Comparison of ENCODE assay signal across 9 mouse cellular contexts in genomic region chr8:102786467-102787360, GRCm38 (mm10). TPM values are rescaled to one million over a fixed set of nuclear protein-coding genes. Genes with fewer than 3 reads are reported as not detected.
A peak's percentile ranks its signal among the peaks of the same experiment; 100 is the strongest.
DNase-seq lines count a peak whose midpoint lies in the region; ATAC-seq and TF ChIP-seq lines count a peak whose summit lies in the region.
"Had no signal": no experiment of that assay in that cellular context is flagged by ENCODE, and none has a peak within 500 bp of the region (broad histone marks: within the 10 kb centered on the region; RNA-seq: fewer than 3 reads in every experiment).

No protein-coding gene starts in this region.

- TF ChIP-seq POLR2A in heart, adult 2 months (IDR thresholded peaks at IDR 0.05; ENCODE audit: insufficient read depth, low read depth, low read length) = no peak
- TF ChIP-seq POLR2A in brain, embryonic 14.5 days (IDR thresholded peaks at IDR 0.05; ENCODE audit: borderline replicate concordance, extremely low read depth, insufficient read depth, insufficient read length, poor library complexity, severe bottlenecking) = no peak

- intact Hi-C loops in heart, adult 2 months (cut with DNase I) = loop anchor here (5.0 kb wide), 1 partner anchor 1241 kb away; no protein-coding TSS in a partner anchor

- H3K36me3 ChIP-seq in heart, adult 2 months (ENCODE audit: control insufficient read depth, insufficient read depth, low read length) = no peaks in the 10 kb centered on the region
- no peaks in the 10 kb centered on the region for H3K36me3 ChIP-seq in heart, embryonic 11.5 days (ENCODE audit: control insufficient read depth, insufficient read depth, low read length)
- H3K36me3 ChIP-seq in limb, embryonic 12.5 days = no peaks in the 10 kb centered on the region

- WGBS in heart, adult 2 months = 9% methylated on average over 31 of the region's 31 CpGs
- 3% methylated on average over 29 of the region's 31 CpGs for WGBS in heart, embryonic 11.5 days (ENCODE audit: insufficient replicate concordance)
- 1% methylated on average over 31 of the region's 31 CpGs for WGBS in limb, embryonic 12.5 days

- no peak overlapping the region for H3K9ac ChIP-seq in heart, adult 2 months (ENCODE audit: low read depth, low read length)
- peak overlapping the region; percentile 36 for H3K9ac ChIP-seq in heart, embryonic 11.5 days (ENCODE audit: low read depth, low read length)
- H3K9ac ChIP-seq in limb, embryonic 12.5 days (replicated peaks) = peak overlapping the region; percentile 99

- no peaks in the 10 kb centered on the region for H3K79me2 ChIP-seq in heart, adult 2 months (replicated peaks; ENCODE audit: control insufficient read depth, insufficient read depth, low read length)

- no peak for TF ChIP-seq CTCF in heart, adult 2 months (IDR thresholded peaks at IDR 0.05)
- no peak for TF ChIP-seq CTCF in brain, embryonic 14.5 days (IDR thresholded peaks at IDR 0.05; ENCODE audit: borderline replicate concordance, extremely low read depth, insufficient read depth, insufficient read length)

- H3K4me3 ChIP-seq in heart, adult 2 months = 0 out of 2 replicates have a peak overlapping the region, but pooled peaks have one; percentile 18
- peak overlapping the region; percentile 74 for H3K4me3 ChIP-seq in heart, embryonic 11.5 days (ENCODE audit: low read depth, low read length)
- H3K4me3 ChIP-seq in limb, embryonic 12.5 days (replicated peaks) = peak overlapping the region; percentile 89

- DNase-seq in heart, adult 2 months = peak; percentile 3 to 17
- no peak for DNase-seq in heart, adult 8-10 months (ENCODE audit: low spot score)
- DNase-seq in brain, embryonic 14.5 days (ENCODE audit: low read depth) = peak; percentile 62
- DNase-seq in retina, embryonic 14.5 days (ENCODE audit: low spot score) = peak; percentile 66
- DNase-seq in adipocyte (ENCODE audit: low spot score) = no peak

- no peak for TF ChIP-seq EP300 in heart, adult 2 months (IDR thresholded peaks at IDR 0.05; ENCODE audit: insufficient read depth, low read depth, low read length)

- ATAC-seq in heart, embryonic 11.5 days (replicated peaks; ENCODE audit: insufficient number of reproducible peaks, low FRiP score, low TSS enrichment) = no peak; the same call in 1 of the 2 replicates
- ATAC-seq in limb, embryonic 12.5 days (ENCODE audit: insufficient number of reproducible peaks, insufficient read depth, low FRiP score, low TSS enrichment, low read depth) = no peak; the same call in 1 of the 2 replicates
- no peak for ATAC-seq in erythroblast, adult 5-6 weeks (replicated peaks; ENCODE audit: low FRiP score, poor library complexity, severe bottlenecking)

- H3K4me1 ChIP-seq in heart, adult 2 months (ENCODE audit: control insufficient read depth, insufficient read depth, low read length) = no peaks in the 10 kb centered on the region
- no peaks in the 10 kb centered on the region for H3K4me1 ChIP-seq in heart, embryonic 11.5 days (ENCODE audit: control insufficient read depth, insufficient read depth, low read length)
- H3K4me1 ChIP-seq in limb, embryonic 12.5 days (replicated peaks) = peaks cover 12% of the 10 kb centered on the region

- no peaks in the 10 kb centered on the region for H3K9me3 ChIP-seq in heart, embryonic 11.5 days (replicated peaks; ENCODE audit: control insufficient read depth, low read length)
- no peaks in the 10 kb centered on the region for H3K9me3 ChIP-seq in limb, embryonic 12.5 days

- H3K27me3 ChIP-seq in heart, adult 2 months (ENCODE audit: control insufficient read depth, insufficient read depth, low read length) = peaks cover 5% of the 10 kb centered on the region
- H3K27me3 ChIP-seq in heart, embryonic 11.5 days (ENCODE audit: control insufficient read depth, insufficient read depth, low read length) = peaks cover 9% of the 10 kb centered on the region
- H3K27me3 ChIP-seq in limb, embryonic 12.5 days = no peaks in the 10 kb centered on the region

- peak overlapping the region; percentile 94 for H3K4me2 ChIP-seq in heart, embryonic 11.5 days
- peak overlapping the region; percentile 75 for H3K4me2 ChIP-seq in limb, embryonic 12.5 days

- H3K27ac ChIP-seq in heart, adult 2 months = no peak overlapping the region
- H3K27ac ChIP-seq in heart, embryonic 11.5 days (ENCODE audit: low read depth, low read length) = peak overlapping the region; percentile 6; the same call in 1 of the 2 replicates
- H3K27ac ChIP-seq in limb, embryonic 12.5 days = peak overlapping the region; percentile 99

RNA-seq across cellular contexts. Expression of gene Cdh11, which starts 1.3 kb away (rescaled TPM):
- total RNA-seq in heart, adult 2 months (2021) = 10 to 100 TPM; 11.9 to 13.4 TPM
- 6.0 and 7.4 TPM in 2 replicates for polyA plus RNA-seq in heart, adult 2 months (2012; rRNA removed)
- total RNA-seq in heart, adult 8-10 months (2022) = 10 to 100 TPM in 2 of 4 experiments, 1 to 10 TPM in 2; 9.6 to 10.9 (median 10.1) TPM
- polyA plus RNA-seq in brain, embryonic 14.5 days (2012; rRNA removed) = 39.7 and 54.7 TPM in 2 replicates
- 80.9 and 85.3 TPM in 2 replicates for polyA plus RNA-seq in heart, embryonic 11.5 days (2014; fragmentation: Nextera tagmentation; extraction: Ambion mirVana)
- polyA plus RNA-seq in limb, embryonic 12.5 days (2016; fragmentation: Nextera tagmentation; extraction: Ambion mirVana) = 200 TPM in 2 replicates
- total RNA-seq in erythroblast, adult 5-6 weeks (2015; ENCODE audit: low replicate concordance) = 0.21 and 0.38 TPM in 2 replicates
- total RNA-seq in erythroblast, adult 5-6 weeks (2017; ENCODE audit: low replicate concordance) = 0.51 and 0.84 TPM in 2 replicates
- total RNA-seq: MEL had no signal

Comparison
In these comparisons a context has a peak if more than half of its experiments do, and no peak if none do; other contexts are left out.
1. DNase-seq: peak in heart, adult 2 months (2 of 2), brain, embryonic 14.5 days (single experiment) and retina, embryonic 14.5 days (single experiment); none in heart, adult 8-10 months (single experiment) and adipocyte (single experiment).
2. H3K4me3 ChIP-seq: peak in every context shown above with its lines; median percentile 89 in limb, embryonic 12.5 days; 74 in heart, embryonic 11.5 days; 18 in heart, adult 2 months.